Mouse (Mus musculus): ENCODE results near the gene Lpgat1.

The Lpgat1 gene

GRCm38 (mm10) chr1:191805788-191806187, 88.2 kb downstream of the Lpgat1 start:
- DNase-seq (ENCODE audit: low spot score): no peak

DNA sequence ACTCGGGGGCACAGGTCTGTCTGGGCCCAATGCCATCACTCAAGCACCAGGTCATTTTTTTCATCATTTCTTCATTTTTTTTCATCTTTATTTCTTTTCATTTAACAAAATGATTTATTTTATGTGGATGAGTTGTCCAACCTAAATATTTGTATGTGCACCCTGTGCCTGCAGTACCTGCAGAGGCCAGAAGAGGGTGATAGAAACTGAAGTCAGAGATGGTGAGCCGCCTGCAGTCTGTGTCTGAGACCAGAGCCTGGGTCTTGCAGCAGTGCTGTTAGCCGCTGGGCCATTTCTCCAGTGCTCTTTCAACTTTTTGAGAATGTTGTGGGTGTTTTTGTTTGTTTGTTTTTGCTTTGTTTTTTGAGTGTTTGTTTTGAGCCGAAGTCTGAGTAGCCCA, 89.1 kb downstream of the Lpgat1 start:
- no peak for DNase-seq (ENCODE audit: low spot score)

GRCm38 (mm10) chr1:191807979-191808378, 90.3 kb downstream of the Lpgat1 start:
- DNase-seq (ENCODE audit: low spot score): no peak

DNA sequence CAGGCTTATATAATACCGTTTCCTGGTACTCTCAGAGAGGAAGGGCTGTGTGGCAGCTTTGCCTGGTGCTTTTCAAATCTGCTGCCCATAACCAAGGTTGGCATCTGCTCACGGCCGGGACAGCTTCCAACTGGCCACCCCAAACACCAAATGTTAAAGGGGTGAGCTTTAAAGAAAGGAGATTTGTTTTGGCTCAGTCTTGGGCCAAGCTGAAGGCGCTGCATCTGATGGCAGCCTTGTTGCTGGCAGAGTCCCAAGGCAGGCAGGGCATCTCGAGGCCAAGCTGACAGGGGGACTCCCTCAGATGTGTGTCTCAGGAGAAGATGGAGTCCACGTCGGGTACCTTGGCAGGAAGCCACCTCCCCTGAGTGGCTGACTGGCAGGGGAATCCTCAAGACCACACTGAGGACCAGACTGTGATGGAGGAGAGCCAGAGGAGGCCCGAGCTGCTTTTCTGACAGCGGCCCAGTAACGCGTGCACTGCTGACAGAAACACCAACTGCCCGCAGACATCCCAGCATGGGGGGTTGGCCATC, 91.1 kb downstream of the Lpgat1 start:
- no peak for DNase-seq (ENCODE audit: low spot score)

GRCm38 (mm10) chr1:191811774-191812173, 94.1 kb downstream of the Lpgat1 start:
- DNase-seq (ENCODE audit: low spot score): no peak

DNA sequence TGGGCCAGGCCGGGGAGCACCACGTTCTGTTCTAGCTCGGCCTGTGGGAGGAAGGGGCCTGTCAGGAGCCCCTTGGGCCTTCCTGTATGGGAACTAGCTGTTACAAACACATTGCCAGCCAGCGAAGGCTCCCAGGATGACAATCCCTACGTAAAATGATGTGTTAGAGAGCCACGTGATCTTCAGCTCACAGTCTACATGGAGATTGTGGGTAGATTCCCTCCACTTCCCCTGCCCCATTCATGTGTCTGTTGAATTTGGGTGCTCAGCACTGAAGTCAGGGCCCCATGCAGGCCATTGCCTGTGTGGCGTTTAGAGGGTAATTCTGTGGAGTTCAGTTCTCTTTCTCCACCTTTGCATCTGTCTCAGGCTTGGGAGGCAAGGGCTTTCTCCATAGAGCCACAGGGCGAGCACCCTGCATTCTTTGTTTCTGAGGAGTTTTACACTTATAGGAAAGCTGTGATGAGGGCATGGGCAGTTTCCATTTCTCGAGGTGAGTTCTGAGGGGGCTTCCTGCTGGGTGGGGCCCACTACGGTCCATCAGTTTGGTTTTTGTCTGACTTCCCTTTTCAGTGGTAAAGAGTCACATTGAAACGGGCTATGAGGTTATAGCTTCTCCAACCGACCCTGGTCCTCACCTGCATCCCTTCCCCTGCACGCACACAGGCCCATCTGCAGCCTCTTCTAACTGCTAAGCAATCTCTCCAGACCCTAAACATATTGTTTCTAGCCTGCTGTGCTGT, 95.5 kb downstream of the Lpgat1 start:
- peak; percentile 19 for DNase-seq (ENCODE audit: low spot score)

GRCm38 (mm10) chr1:191814240-191814639, 96.6 kb downstream of the Lpgat1 start:
- peak; percentile 32 for DNase-seq (ENCODE audit: low spot score)

DNA sequence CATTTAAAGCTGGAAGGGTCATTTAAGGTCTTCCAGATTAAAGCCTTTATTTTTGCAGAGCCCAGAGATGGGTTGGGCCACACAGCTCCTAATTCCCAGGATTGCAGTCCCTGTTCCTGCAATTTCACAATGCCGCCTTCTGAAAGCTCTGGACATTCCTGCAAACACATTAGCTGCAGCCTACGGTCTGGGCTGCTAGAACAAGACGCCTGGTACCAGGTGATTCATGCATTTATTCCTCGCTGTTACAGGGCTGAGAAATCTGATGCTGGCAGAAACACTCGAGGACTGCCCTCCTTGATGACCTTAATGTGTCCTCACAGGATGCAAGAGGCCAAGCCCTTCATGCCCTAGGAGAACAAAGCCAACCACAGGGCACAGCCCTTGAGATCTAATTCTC, 97.3 kb downstream of the Lpgat1 start:
- DNase-seq (ENCODE audit: low spot score): no peak

GRCm38 (mm10) chr1:191816596-191816995, 99.0 kb downstream of the Lpgat1 start:
- DNase-seq (ENCODE audit: low spot score): no peak

GRCm38 (mm10) chr1:191817418-191818144, 99.9 kb downstream of the Lpgat1 start:
- peak; percentile 70 for DNase-seq (ENCODE audit: low spot score)

DNA sequence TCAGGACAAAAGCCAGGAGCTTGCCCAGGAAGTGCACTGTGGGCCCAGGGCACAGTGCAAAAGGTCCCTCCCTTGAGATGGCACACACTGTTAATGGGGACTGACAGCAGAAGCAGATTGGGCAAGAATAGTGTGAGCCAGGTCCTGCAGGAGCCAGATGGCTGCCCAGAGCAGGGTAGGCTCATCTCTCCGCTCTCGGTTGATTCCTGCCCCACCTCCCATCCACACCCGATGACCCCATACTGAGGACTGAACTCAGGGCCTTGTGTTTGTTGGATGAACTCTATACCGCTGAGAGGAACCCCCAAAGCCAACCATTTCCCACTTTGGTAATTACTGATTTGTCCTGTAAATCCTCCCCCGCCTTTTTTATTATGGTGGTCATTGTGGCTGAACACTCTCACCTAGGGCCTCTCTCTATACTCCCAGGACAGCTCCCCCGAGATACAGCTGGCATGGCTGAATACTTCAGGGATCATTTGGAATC, 100.6 kb downstream of the Lpgat1 start:
- DNase-seq (ENCODE audit: low spot score): no peak

GRCm38 (mm10) chr1:191819026-191819425, 101.4 kb downstream of the Lpgat1 start:
- no peak for DNase-seq (ENCODE audit: low spot score)

DNA sequence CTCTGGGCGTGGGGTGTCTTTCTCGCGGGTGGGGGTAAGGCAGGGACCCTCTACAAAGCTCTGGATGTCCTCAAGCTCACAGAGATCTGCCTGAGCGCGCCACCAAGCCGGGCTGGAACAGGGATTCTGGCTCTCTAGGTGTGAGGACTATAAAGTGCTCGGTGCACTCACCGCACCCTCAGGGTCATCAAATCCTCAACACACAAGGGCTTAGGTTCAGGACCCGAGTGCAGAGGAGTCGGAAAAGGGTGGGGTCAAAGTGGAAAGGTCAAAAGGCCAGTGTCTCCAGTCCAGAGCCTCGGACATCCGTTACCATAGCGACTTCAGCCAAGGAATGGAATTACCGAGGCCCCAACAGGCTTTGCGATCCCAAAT, 103.3 kb downstream of the Lpgat1 start:
- DNase-seq (ENCODE audit: low spot score): no peak

GRCm38 (mm10) chr1:191821326-191822091, 103.9 kb downstream of the Lpgat1 start, which contains the start of gene Nek2:
Gene Nek2, plus strand, starts transcription at chr1:191821444.
- peak; percentile 92 for DNase-seq (ENCODE audit: low spot score)

GRCm38 (mm10) chr1:191829124-191829523, 111.5 kb downstream of the Lpgat1 start:
- DNase-seq (ENCODE audit: low spot score): no peak

GRCm38 (mm10) chr1:191833396-191833795, 115.8 kb downstream of the Lpgat1 start:
- no peak for DNase-seq (ENCODE audit: low spot score)

Data from spleen, adult 12 weeks (tissue).